Mouse (Mus musculus): ENCODE measurements around the gene Actl10.

Gene Actl10

GRCm38 (mm10) chr2:154551476-154551875 is at the start of gene Actl10:
Gene Actl10 (plus strand): TSS chr2:154551776.
- DNase-seq (ENCODE audit: low spot score in 2 of 2) = no peak

- no peak for DNase-seq (ENCODE audit: low spot score in 2 of 2)
Observed at GRCm38 (mm10) chr2:154507076-154507475, 44.5 kb upstream of the Actl10 start.

GRCm38 (mm10) chr2:154507566-154508283 is 43.9 kb upstream of the Actl10 start:
- DNase-seq (ENCODE audit: low spot score in 2 of 2) = no peak

GRCm38 (mm10) chr2:154508450-154508849 is 43.1 kb upstream of the Actl10 start:
- no peak for DNase-seq (ENCODE audit: low spot score in 2 of 2)

GRCm38 (mm10) chr2:154510141-154510540 is 41.4 kb upstream of the Actl10 start:
- DNase-seq (ENCODE audit: low spot score in 2 of 2) = no peak

GRCm38 (mm10) chr2:154516944-154517343 is 34.6 kb upstream of the Actl10 start:
- no peak for DNase-seq (ENCODE audit: low spot score in 2 of 2)

- DNase-seq (ENCODE audit: low spot score in 2 of 2) = no peak
Observed at GRCm38 (mm10) chr2:154517424-154517823, 34.2 kb upstream of the Actl10 start.

GRCm38 (mm10) chr2:154521449-154521848 is 30.1 kb upstream of the Actl10 start:
- DNase-seq (ENCODE audit: low spot score in 2 of 2) = no peak

GRCm38 (mm10) chr2:154522334-154522733 is 29.2 kb upstream of the Actl10 start:
- DNase-seq (ENCODE audit: low spot score in 2 of 2) = no peak

- DNase-seq (ENCODE audit: low spot score in 2 of 2) = no peak
Observed at GRCm38 (mm10) chr2:154525285-154525684, 26.3 kb upstream of the Actl10 start.

- no peak for DNase-seq (ENCODE audit: low spot score in 2 of 2)
Observed at GRCm38 (mm10) chr2:154526531-154526930, 25.0 kb upstream of the Actl10 start.

- DNase-seq (ENCODE audit: low spot score in 2 of 2) = no peak
Observed at GRCm38 (mm10) chr2:154532888-154533287, 18.7 kb upstream of the Actl10 start.

- no peak for DNase-seq (ENCODE audit: low spot score in 2 of 2)
Observed at GRCm38 (mm10) chr2:154534704-154535270, 16.8 kb upstream of the Actl10 start.

- DNase-seq (ENCODE audit: low spot score in 2 of 2) = no peak
Observed at GRCm38 (mm10) chr2:154538310-154538709, 13.3 kb upstream of the Actl10 start.

- no peak for DNase-seq (ENCODE audit: low spot score in 2 of 2)
Observed at GRCm38 (mm10) chr2:154538710-154539109, 12.9 kb upstream of the Actl10 start.

- no peak for DNase-seq (ENCODE audit: low spot score in 2 of 2)
Observed at GRCm38 (mm10) chr2:154539720-154540119, 11.9 kb upstream of the Actl10 start.

GRCm38 (mm10) chr2:154541630-154542029 is 9.9 kb upstream of the Actl10 start:
- no peak for DNase-seq (ENCODE audit: low spot score in 2 of 2)

- DNase-seq (ENCODE audit: low spot score in 2 of 2) = no peak
Observed at GRCm38 (mm10) chr2:154543567-154544347, 7.8 kb upstream of the Actl10 start.

GRCm38 (mm10) chr2:154546711-154547110 is 4.9 kb upstream of the Actl10 start, which contains the start of gene 1700003F12Rik:
Gene 1700003F12Rik (plus strand): TSS chr2:154547085.
- no peak for DNase-seq (ENCODE audit: low spot score in 2 of 2)

- no peak for DNase-seq (ENCODE audit: low spot score in 2 of 2)
Observed at GRCm38 (mm10) chr2:154548688-154549087, 2.9 kb upstream of the Actl10 start.

- DNase-seq (ENCODE audit: low spot score in 2 of 2) = peak; percentile 33 to 41
Observed at GRCm38 (mm10) chr2:154549127-154549885, 2.3 kb upstream of the Actl10 start.

- no peak for DNase-seq (ENCODE audit: low spot score in 2 of 2)
Observed at GRCm38 (mm10) chr2:154549886-154550189, 1.7 kb upstream of the Actl10 start.

Measured in spleen, postnatal 14 days (tissue).